Mouse (Mus musculus) intestine, embryonic 16.5 days (tissue): Measurements from ENCODE around the gene Flt1. TPM values are rescaled to one million over a fixed set of nuclear protein-coding genes. Genes with fewer than 3 reads are reported as not detected.

Experiments used
- ATAC-seq: fragments of 200-750 bp; cut with Nextera tagmentation; 2 replicates; pipeline ENCODE4 v1.8.0; 2017; ENCODE audit warnings: moderate TSS enrichment, moderate library complexity
- H3K27ac ChIP-seq: fragments of 300-500 bp; sonication (generic); 2 replicates; pipeline ENCODE4 v1.5.1; 2014; ENCODE audit warnings: mild to moderate bottlenecking, low read length
- H3K27me3 ChIP-seq: fragments of 300-500 bp; sonication (generic); replicated peaks from 2 replicates; pipeline ENCODE4 v1.6.1; 2014; ENCODE audit warnings: low read length, control low read depth, mixed read lengths; ENCODE audit not compliant: control insufficient read depth, insufficient read depth
- H3K36me3 ChIP-seq: fragments of 300-500 bp; sonication (generic); 2 replicates; pipeline ENCODE4 v1.6.1; 2014; ENCODE audit warnings: low read length, control low read depth; ENCODE audit not compliant: control insufficient read depth, insufficient read depth
- H3K4me1 ChIP-seq: fragments of 300-500 bp; sonication (generic); 2 replicates; pipeline ENCODE4 v1.6.1; 2014; ENCODE audit warnings: low read length, control low read depth, mixed read lengths; ENCODE audit not compliant: control insufficient read depth, insufficient read depth
- H3K4me2 ChIP-seq: fragments of 300-500 bp; sonication (generic); 2 replicates; pipeline ENCODE4 v1.6.1; 2014; ENCODE audit warnings: low read depth, low read length, control low read depth
- H3K4me3 ChIP-seq: fragments of 300-500 bp; sonication (generic); 2 replicates; pipeline ENCODE4 v1.5.1; 2014; ENCODE audit warnings: mild to moderate bottlenecking, low read length
- H3K9ac ChIP-seq: fragments of 300-500 bp; sonication (generic); 2 replicates; pipeline ENCODE4 v1.6.1; 2014; ENCODE audit warnings: low read depth, low read length
- H3K9me3 ChIP-seq: fragments of 300-500 bp; sonication (generic); 2 replicates; pipeline ENCODE4 v1.6.1; 2016; ENCODE audit warnings: low read length, control low read depth; ENCODE audit not compliant: control insufficient read depth
- WGBS: fragments of 180-500 bp; shearing (Covaris S2); extraction: QIAGEN DNeasy Blood & Tissue Kit; methylation state at CpG from one replicate; pipeline ENCODE4 v1.1.7; 2014; 5-methylcytosine and 5-hydroxymethylcytosine counted together
- polyA plus RNA-seq: library from polyadenylated mRNA; unstranded; fragments of >200 nt; fragmentation: Nextera tagmentation; extraction: Ambion mirVana; gene quantifications from 2 replicates; pipeline ENCODE4 v1.2.1, GENCODE M21; 2015

The Flt1 gene
- polyA plus RNA-seq, 1 experiment from 2014 or later: 9.7 TPM

- Histone ChIP-seq H3K4me2 (no peak overlapping the region), H3K4me3 (no peak overlapping the region), H3K9me3 (no peaks in the 10 kb centered on the region), H3K4me1 (no peaks in the 10 kb centered on the region), H3K27ac (no peak overlapping the region), H3K9ac (no peak overlapping the region), H3K36me3 (0 out of 2 replicates have a peak, but pooled peaks cover 3% of the 10 kb centered on the region), H3K27me3 (no peaks in the 10 kb centered on the region)
- ATAC-seq: no peak
- 90% methylated on average over 6 of the region's 6 CpGs for WGBS
Measured at GRCm38 (mm10) chr5:147527006-147527405, 198.8 kb downstream of the Flt1 start.

Other genes starting within 250 kb of the Flt1 start
- gene Pomp, start 134.4 kb upstream of the Flt1 start, polyA plus RNA-seq: 394 and 410 TPM in 2 replicates
- 21.4 and 39.8 TPM in 2 replicates for gene Slc46a3, start 168.8 kb upstream of the Flt1 start, polyA plus RNA-seq
- gene Mtus2, start 231.3 kb upstream of the Flt1 start, polyA plus RNA-seq: 20.4 and 21.6 TPM in 2 replicates